Mouse (Mus musculus) limb, embryonic 15.5 days (tissue): ENCODE data around the gene Gm43517. TPM values are rescaled to one million over a fixed set of nuclear protein-coding genes. Genes with fewer than 3 reads are reported as not detected.

Source experiments
- ATAC-seq: fragments of 200-750 bp; cut with Nextera tagmentation; 2 replicates; pipeline ENCODE4 v1.8.0; 2017; ENCODE audit warnings: low read depth, moderate TSS enrichment; ENCODE audit not compliant: insufficient number of reproducible peaks, low FRiP score, low TSS enrichment
- H3K27ac ChIP-seq: fragments of 300-500 bp; sonication (generic); 2 replicates; pipeline ENCODE4 v1.5.1; 2015; ENCODE audit warnings: moderate library complexity, mild to moderate bottlenecking, inconsistent platforms
- H3K27me3 ChIP-seq: fragments of 300-500 bp; sonication (generic); 2 replicates; pipeline ENCODE4 v1.6.1; 2015; ENCODE audit warnings: inconsistent platforms
- H3K36me3 ChIP-seq: fragments of 300-500 bp; sonication (generic); 2 replicates; pipeline ENCODE4 v1.6.1; 2015; ENCODE audit warnings: inconsistent platforms
- H3K4me1 ChIP-seq: fragments of 300-500 bp; sonication (generic); 2 replicates; pipeline ENCODE4 v1.6.1; 2015; ENCODE audit warnings: inconsistent platforms
- H3K4me2 ChIP-seq: fragments of 300-500 bp; sonication (generic); 2 replicates; pipeline ENCODE4 v1.6.1; 2015; ENCODE audit warnings: mild to moderate bottlenecking, inconsistent platforms
- H3K4me3 ChIP-seq: fragments of 300-500 bp; sonication (generic); 2 replicates; pipeline ENCODE4 v1.5.1; 2015; ENCODE audit warnings: mild to moderate bottlenecking, inconsistent platforms
- H3K9ac ChIP-seq: fragments of 300-500 bp; sonication (generic); 2 replicates; pipeline ENCODE4 v1.6.1; 2015; ENCODE audit warnings: inconsistent platforms
- H3K9me3 ChIP-seq: fragments of 300-500 bp; sonication (generic); 2 replicates; pipeline ENCODE4 v1.6.1; 2016; ENCODE audit warnings: inconsistent platforms
- WGBS: fragments of 180-500 bp; shearing (Covaris S2); methylation state at CpG from one replicate; pipeline ENCODE4 v1.1.7; 2015; 5-methylcytosine and 5-hydroxymethylcytosine counted together
- polyA plus RNA-seq: library from polyadenylated mRNA; unstranded; fragments of >200 nt; fragmentation: Nextera tagmentation; extraction: Ambion mirVana; gene quantifications from 2 replicates; pipeline ENCODE4 v1.2.1, GENCODE M21; 2015

Gm43517 gene
- polyA plus RNA-seq, 1 experiment from 2014 or later = not detected

DNA sequence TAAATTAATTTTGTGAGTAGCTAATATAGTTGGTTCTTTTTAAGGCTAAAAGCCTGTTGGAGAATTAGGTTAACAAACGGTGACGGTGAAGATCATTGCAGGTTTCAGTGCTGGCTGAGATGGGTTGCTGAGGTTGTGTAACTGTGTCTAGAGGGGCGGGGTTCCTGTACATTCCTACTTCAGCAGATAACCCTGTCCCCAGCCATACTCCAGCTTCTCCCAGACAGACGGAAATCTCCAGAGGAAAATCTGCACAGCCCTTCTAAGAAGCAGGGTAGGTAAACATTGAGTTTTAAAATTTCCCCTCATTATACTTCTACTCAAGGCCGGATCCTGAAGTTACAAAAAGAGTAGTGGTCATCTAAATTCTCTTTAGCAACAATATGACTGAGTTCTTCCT, 4.7 kb downstream of the Gm43517 start:
- Histone ChIP-seq H3K4me1 (peaks cover 12% of the 10 kb centered on the region), H3K4me2 (no peak overlapping the region), H3K36me3 (no peaks in the 10 kb centered on the region), H3K4me3 (no peak overlapping the region), H3K9me3 (no peaks in the 10 kb centered on the region; the same call in 1 of the 2 replicates), H3K27me3 (peaks cover 69% of the 10 kb centered on the region), H3K9ac (no peak overlapping the region), H3K27ac (no peak overlapping the region)
- no peak for ATAC-seq
- under 1% methylated on average over 5 of the region's 5 CpGs for WGBS

DNA sequence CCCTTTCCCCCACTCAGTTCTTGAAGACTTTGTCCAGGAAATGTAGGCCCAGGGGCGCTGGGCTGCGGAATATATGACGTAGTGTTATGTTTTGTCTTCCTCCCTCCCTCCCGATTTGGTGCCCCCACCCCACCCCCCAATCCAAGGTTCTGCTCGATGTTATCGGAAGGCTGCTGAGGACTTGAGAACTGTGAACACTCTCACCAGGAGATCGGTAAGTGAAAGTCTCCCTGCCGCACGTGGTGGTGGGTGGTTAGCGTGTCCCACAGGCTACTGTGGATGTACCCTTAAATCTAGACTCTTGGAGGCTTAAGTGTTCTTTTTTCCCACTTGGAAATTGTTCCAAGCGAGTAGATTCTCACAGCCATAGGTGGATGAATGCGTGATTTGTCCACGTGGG, 5.3 kb downstream of the Gm43517 start:
- 3% methylated on average over 13 of the region's 13 CpGs for WGBS

DNA sequence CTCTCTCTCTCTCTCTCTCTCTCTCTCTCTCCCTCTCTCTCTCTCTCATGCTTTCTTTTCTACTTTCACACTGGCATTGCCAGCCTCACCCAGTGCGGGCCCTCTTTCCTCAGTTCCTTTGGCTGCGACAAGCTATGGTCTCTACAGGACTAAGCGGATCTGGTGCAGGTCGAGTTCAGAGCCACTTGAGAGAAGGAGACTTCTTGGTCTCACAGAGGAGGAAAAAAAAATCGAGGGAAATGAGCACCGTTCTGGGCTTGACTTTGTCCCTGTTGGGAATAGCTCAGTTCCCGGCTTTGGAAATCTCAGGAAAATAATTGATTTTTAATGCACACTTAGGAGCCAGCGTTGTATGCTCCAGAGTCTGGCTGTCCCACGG, 5.9 kb downstream of the Gm43517 start:
- Histone ChIP-seq H3K4me2 (0 out of 2 replicates have a peak overlapping the region, but pooled peaks have one; percentile 21), H3K27ac (no peak overlapping the region), H3K27me3 (peaks cover 66% of the 10 kb centered on the region), H3K36me3 (no peaks in the 10 kb centered on the region), H3K9ac (no peak overlapping the region), H3K4me3 (peak overlapping the region; percentile 12; the same call in 1 of the 2 replicates), H3K9me3 (no peaks in the 10 kb centered on the region; the same call in 1 of the 2 replicates), H3K4me1 (peaks cover 8% of the 10 kb centered on the region)
- WGBS = 1% methylated on average over 9 of the region's 9 CpGs
- no peak for ATAC-seq

More for the DNA sequence above, 5.3 kb downstream of the Gm43517 start:
- Histone ChIP-seq H3K9ac (no peak overlapping the region), H3K4me2 (no peak overlapping the region), H3K27ac (no peak overlapping the region), H3K27me3 (peaks cover 69% of the 10 kb centered on the region), H3K36me3 (no peaks in the 10 kb centered on the region), H3K4me3 (no peak overlapping the region), H3K4me1 (peaks cover 8% of the 10 kb centered on the region), H3K9me3 (no peaks in the 10 kb centered on the region; the same call in 1 of the 2 replicates)
- ATAC-seq = no peak

DNA sequence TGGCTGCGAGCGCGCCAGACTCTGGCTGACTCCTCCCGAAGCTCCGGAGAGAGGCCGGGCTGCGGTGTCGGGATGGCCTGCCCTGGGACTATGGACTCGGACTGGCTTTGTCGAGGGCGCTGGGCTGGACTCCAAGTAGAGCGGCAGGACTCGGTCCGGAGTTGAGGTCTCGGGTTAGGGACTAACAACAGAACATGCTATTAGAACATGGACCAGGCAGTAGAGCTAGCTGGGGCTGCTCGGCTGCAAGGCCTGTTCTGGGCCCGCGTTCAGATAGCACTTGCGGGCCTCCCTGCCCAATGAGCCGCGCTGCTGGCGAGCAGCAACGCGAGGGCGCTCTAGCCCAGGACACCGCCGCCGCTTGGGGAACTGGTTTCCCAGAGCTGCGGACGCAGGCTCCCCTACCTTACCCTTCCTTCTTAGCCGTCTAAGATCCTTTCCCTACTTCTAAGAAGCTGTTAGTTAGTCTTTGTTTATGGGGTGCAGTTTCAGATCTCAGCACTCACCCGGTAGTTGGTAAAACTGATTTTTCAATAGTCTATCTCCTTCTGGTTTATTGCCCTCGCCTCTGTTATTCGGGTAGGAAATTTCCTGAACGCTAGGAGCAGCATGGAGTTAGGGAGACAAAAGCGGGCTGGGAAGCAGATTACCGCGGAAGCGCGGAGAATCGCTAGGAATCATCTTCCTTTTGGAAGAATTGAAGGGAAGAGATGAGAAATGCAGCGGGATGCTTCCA, 6.5 kb downstream of the Gm43517 start:
- Histone ChIP-seq H3K36me3 (no peaks in the 10 kb centered on the region), H3K9me3 (no peaks in the 10 kb centered on the region), H3K4me2 (0 out of 2 replicates have a peak overlapping the region, but pooled peaks have one; percentile 21), H3K27ac (no peak overlapping the region), H3K4me1 (peaks cover 8% of the 10 kb centered on the region), H3K27me3 (peaks cover 66% of the 10 kb centered on the region), H3K4me3 (peak overlapping the region; percentile 12), H3K9ac (no peak overlapping the region)
- WGBS = under 1% methylated on average over 42 of the region's 42 CpGs
- peak; percentile 69 for ATAC-seq

DNA sequence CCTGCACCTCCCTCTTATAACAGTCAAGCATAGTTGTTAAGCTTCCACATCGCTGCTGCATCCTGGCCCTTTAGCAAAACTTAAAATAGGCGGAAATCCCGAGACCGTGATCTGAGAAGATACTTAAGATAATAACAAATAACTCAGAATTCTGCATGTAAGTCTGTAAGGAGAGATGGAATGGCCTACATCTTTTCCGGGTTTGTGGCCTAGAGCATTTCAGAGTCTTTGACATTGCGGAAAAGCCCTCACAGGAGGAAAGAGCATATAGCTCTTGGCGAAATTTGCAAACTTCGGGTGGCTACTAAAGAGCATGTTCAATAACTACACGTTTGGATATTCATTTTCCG, 7.0 kb downstream of the Gm43517 start:
- H3K27me3 ChIP-seq = peaks cover 70% of the 10 kb centered on the region
- no peak overlapping the region for H3K27ac ChIP-seq
- peaks cover 8% of the 10 kb centered on the region for H3K4me1 ChIP-seq
- H3K9me3 ChIP-seq = no peaks in the 10 kb centered on the region
- H3K36me3 ChIP-seq = no peaks in the 10 kb centered on the region
- whole genome bisulfite sequencing = 2% methylated on average over 10 of the region's 10 CpGs
- H3K4me3 ChIP-seq = peak overlapping the region; percentile 12; the same call in 1 of the 2 replicates
- no peak for ATAC-seq
- H3K4me2 ChIP-seq = no peak overlapping the region
- no peak overlapping the region for H3K9ac ChIP-seq

DNA sequence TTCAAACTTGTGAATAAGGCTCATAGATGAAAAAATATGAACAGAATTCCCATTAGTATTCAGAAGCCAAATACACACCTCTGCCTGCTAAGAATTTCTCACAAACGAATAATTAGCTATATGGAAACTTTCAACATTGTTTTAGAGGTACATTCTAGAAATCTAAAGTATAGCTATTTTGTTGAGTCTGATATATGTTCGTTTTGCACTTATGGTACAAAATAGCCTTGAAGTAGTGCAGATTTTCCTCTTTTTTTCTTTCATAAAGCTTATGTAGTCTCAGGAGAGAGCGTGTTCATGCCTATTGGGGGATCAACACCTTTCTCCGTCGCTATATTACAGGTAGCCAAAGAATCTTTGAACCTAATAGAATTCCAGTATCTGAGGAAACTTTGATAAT, 7.9 kb downstream of the Gm43517 start:
- Histone ChIP-seq H3K9me3 (no peaks in the 10 kb centered on the region), H3K4me3 (no peak overlapping the region), H3K4me1 (peaks cover 8% of the 10 kb centered on the region), H3K9ac (no peak overlapping the region), H3K4me2 (no peak overlapping the region), H3K27me3 (peaks cover 74% of the 10 kb centered on the region), H3K36me3 (no peaks in the 10 kb centered on the region), H3K27ac (no peak overlapping the region)
- no peak for ATAC-seq
- WGBS = 3% methylated on average over 5 of the region's 5 CpGs

DNA sequence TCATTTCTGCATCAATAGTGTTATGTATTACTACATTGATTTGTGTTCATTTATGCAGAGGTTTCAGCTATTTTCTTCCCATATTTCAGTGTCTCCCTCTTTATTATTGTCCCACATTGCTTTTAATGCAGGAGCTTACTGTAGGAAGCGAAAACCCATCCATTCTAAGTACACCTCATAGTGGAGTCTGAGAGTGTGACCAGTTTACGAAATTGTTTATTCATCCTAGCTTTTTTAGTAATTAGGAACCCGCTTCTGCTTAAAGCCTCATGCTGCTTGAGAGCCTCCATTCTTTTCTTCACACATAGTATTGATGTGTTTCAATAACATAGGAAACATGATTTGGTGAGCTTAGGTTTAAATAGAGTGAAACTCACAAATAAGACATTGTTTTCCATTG, 8.7 kb downstream of the Gm43517 start:
- H3K4me3 ChIP-seq = no peak overlapping the region
- no peaks in the 10 kb centered on the region for H3K9me3 ChIP-seq
- H3K36me3 ChIP-seq = no peaks in the 10 kb centered on the region
- peaks cover 8% of the 10 kb centered on the region for H3K4me1 ChIP-seq
- ATAC-seq = no peak
- 11% methylated on average over 3 of the region's 3 CpGs for WGBS
- H3K27me3 ChIP-seq = peaks cover 76% of the 10 kb centered on the region
- no peak overlapping the region for H3K27ac ChIP-seq
- H3K9ac ChIP-seq = no peak overlapping the region
- no peak overlapping the region for H3K4me2 ChIP-seq

DNA sequence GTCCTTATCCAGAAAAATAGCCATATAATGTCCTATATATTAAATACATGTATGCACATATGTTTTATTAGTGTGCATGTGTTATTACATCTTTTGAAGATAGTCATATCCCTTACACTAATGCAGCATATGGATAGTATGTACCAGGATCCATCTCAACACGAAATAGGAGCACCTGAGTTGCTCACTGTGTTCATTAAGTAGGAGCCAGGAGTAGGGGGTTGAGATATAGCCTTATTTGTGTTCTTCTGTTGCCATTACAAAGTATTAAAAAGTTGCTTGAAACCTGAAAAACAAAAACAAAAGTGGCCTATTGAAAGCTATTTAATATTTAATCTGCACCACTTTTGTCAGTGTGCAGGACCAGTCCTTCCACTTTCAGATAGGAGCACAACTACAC, 9.2 kb downstream of the Gm43517 start:
- no peaks in the 10 kb centered on the region for H3K36me3 ChIP-seq
- 4% methylated on average over 1 of the region's 1 CpGs for WGBS
- ATAC-seq = no peak
- no peak overlapping the region for H3K9ac ChIP-seq
- no peaks in the 10 kb centered on the region for H3K9me3 ChIP-seq
- no peak overlapping the region for H3K4me3 ChIP-seq
- H3K27me3 ChIP-seq = peaks cover 78% of the 10 kb centered on the region
- H3K27ac ChIP-seq = no peak overlapping the region
- H3K4me2 ChIP-seq = no peak overlapping the region
- H3K4me1 ChIP-seq = peaks cover 8% of the 10 kb centered on the region

DNA sequence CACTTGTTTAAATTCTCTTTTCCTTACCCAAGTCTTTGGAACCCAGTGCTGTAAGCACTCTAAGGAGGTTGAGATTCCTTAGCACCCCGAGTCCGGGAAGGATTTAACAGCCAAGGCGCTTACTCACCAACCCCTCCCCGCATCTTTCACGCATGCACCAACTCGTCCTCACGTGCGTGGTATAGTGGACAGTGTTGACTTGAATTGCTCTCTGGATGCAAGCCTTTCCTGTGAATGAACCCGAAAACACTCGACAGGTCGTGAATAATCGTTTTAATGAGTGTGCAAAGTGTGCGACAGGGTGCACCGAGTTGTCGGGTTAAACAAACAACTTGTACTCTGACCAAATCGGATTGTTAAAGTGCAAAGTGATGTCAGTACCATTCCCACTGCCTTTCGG, 9.9 kb downstream of the Gm43517 start:
- Histone ChIP-seq H3K9me3 (no peaks in the 10 kb centered on the region), H3K36me3 (no peaks in the 10 kb centered on the region), H3K4me2 (no peak overlapping the region), H3K4me3 (no peak overlapping the region), H3K27me3 (peaks cover 78% of the 10 kb centered on the region), H3K4me1 (peaks cover 8% of the 10 kb centered on the region), H3K9ac (no peak overlapping the region), H3K27ac (no peak overlapping the region)
- no peak for ATAC-seq
- WGBS = under 1% methylated on average over 17 of the region's 17 CpGs

DNA sequence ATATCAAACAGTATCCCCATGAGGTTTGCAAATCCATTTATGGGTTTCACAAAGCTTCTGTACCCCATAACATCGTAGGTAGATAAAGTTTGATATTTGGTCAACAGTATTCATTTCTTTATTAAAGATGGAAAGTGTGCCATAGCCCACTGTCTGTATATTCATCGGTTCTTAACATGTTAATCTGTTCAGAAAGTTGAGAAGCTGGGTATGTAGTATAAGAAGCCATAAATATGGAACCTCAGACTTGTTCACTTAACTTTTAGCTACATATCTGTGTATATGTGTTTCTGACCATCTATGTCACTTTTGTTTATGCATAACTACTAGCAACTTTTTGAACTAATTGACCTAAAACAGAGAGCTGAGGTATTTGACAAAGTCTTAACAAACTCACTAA, 11.0 kb downstream of the Gm43517 start:
- Histone ChIP-seq H3K4me2 (no peak overlapping the region), H3K4me3 (no peak overlapping the region), H3K9ac (no peak overlapping the region), H3K9me3 (no peaks in the 10 kb centered on the region), H3K4me1 (peaks cover 9% of the 10 kb centered on the region), H3K27me3 (peaks cover 78% of the 10 kb centered on the region), H3K36me3 (no peaks in the 10 kb centered on the region), H3K27ac (no peak overlapping the region)
- no peak for ATAC-seq
- WGBS = 12% methylated on average over 2 of the region's 2 CpGs

DNA sequence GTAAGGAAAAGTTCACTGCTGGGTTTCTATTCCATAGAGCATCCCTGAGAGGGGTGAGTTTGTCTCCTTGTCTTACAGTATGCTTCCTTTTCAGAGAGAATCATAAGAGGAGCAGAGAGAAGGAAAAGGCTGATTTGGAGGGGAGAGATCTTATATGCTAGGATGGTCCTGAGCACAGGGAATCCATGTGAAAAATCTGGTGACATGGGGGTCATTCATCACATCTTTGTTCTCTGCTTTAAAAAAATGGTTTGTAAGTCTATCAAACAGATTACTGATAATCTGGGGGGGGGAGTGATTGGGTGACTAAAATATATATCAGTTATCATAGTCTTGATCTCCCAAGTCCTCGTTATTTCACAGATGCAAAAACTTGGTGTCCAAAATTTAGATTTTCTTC, 11.8 kb downstream of the Gm43517 start:
- no peaks in the 10 kb centered on the region for H3K9me3 ChIP-seq
- no peak overlapping the region for H3K4me2 ChIP-seq
- 29% methylated on average over 1 of the region's 1 CpGs for WGBS
- no peak overlapping the region for H3K4me3 ChIP-seq
- no peak for ATAC-seq
- no peaks in the 10 kb centered on the region for H3K36me3 ChIP-seq
- peaks cover 10% of the 10 kb centered on the region for H3K4me1 ChIP-seq
- no peak overlapping the region for H3K9ac ChIP-seq
- H3K27me3 ChIP-seq = peaks cover 78% of the 10 kb centered on the region
- H3K27ac ChIP-seq = no peak overlapping the region

DNA sequence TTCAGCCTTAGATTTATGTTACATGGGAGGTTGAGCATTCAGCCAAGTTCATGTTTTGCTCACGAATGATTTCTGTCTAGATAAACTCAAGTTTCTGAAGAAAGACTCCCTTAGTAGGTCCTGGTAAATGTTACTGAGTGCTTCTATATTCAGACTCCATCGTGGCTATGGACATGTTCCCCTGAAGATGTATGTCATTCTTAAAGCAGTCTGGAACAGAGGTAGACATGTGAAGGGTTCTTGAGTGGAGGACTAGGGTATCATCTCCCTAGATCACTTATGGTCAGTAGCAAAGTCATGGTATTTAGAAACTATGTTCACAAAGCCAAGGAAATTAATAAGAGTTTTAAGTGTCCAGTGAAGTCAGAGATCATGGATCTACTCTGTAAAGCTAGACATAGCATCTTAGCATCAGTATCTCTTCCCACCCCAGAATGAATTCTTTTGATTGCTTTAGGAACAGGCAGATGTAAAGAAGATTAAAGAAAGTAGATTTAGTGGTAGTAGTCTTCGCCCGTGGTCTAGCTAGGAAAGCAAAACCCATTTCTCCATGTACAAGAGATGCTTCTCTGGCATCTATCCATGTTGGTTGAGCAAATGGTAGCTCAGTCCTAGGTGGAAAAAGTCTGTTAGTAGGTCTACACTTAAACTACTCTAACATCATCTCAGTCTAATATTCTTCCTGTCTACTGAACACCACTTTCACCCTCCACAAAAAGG, 12.6 kb downstream of the Gm43517 start:
- Histone ChIP-seq H3K4me2 (no peak overlapping the region), H3K9me3 (no peaks in the 10 kb centered on the region), H3K4me3 (no peak overlapping the region), H3K9ac (no peak overlapping the region), H3K27me3 (peaks cover 73% of the 10 kb centered on the region), H3K4me1 (peaks cover 8% of the 10 kb centered on the region), H3K27ac (no peak overlapping the region), H3K36me3 (no peaks in the 10 kb centered on the region)
- WGBS = 16% methylated on average over 4 of the region's 4 CpGs
- ATAC-seq = no peak
